In genomic region chr19:45541409-45542041, GRCm38 (mm10) we compare ENCODE assay signal across 8 mouse cellular contexts. TPM values are rescaled to one million over a fixed set of nuclear protein-coding genes. Genes with fewer than 3 reads are reported as not detected.
DNase-seq lines count a peak whose midpoint lies in the region; ATAC-seq and TF ChIP-seq lines count a peak whose summit lies in the region.

No protein-coding gene starts in this region.

- peak; percentile 18; the same call in 1 of the 2 replicates for ATAC-seq in lung, embryonic 16.5 days (ENCODE audit: low read depth)
- ATAC-seq in forebrain, embryonic 12.5 days (ENCODE audit: low FRiP score): peak; percentile 71
- peak; percentile 56 for ATAC-seq in hindbrain, postnatal 0 days
- ATAC-seq in liver, embryonic 13.5 days (ENCODE audit: low read depth): 0 out of 2 replicates have a peak, but pooled peaks have one; percentile 23

- H3K4me1 ChIP-seq in lung, embryonic 16.5 days (replicated peaks; ENCODE audit: control insufficient read depth, insufficient read depth, low read length): peaks cover 14% of the 10 kb centered on the region
- H3K4me1 ChIP-seq in forebrain, embryonic 12.5 days: peaks cover 25% of the 10 kb centered on the region
- peaks cover 8% of the 10 kb centered on the region for H3K4me1 ChIP-seq in hindbrain, postnatal 0 days (ENCODE audit: insufficient read depth, low read length)
- H3K4me1 ChIP-seq in liver, embryonic 13.5 days (replicated peaks): peaks cover 53% of the 10 kb centered on the region

- H3K4me2 ChIP-seq in lung, embryonic 16.5 days (ENCODE audit: low read depth, low read length): peak overlapping the region; percentile 68
- peak overlapping the region; percentile 80 for H3K4me2 ChIP-seq in forebrain, embryonic 12.5 days
- H3K4me2 ChIP-seq in hindbrain, postnatal 0 days (ENCODE audit: low read depth, low read length): peak overlapping the region; percentile 69
- H3K4me2 ChIP-seq in liver, embryonic 13.5 days: peak overlapping the region; percentile 81

- peaks cover 32% of the 10 kb centered on the region for H3K27me3 ChIP-seq in lung, embryonic 16.5 days (ENCODE audit: control insufficient read depth, insufficient read depth, low read depth, low read length)
- H3K27me3 ChIP-seq in forebrain, embryonic 12.5 days: peaks cover 85% of the 10 kb centered on the region
- H3K27me3 ChIP-seq in hindbrain, postnatal 0 days (ENCODE audit: insufficient read depth, low read length): peaks cover 15% of the 10 kb centered on the region
- H3K27me3 ChIP-seq in liver, embryonic 13.5 days: peaks cover 46% of the 10 kb centered on the region

- H3K9me3 ChIP-seq in lung, embryonic 16.5 days (ENCODE audit: control insufficient read depth, low read length): no peaks in the 10 kb centered on the region
- no peaks in the 10 kb centered on the region for H3K9me3 ChIP-seq in forebrain, embryonic 12.5 days
- H3K9me3 ChIP-seq in hindbrain, postnatal 0 days (ENCODE audit: low read length): no peaks in the 10 kb centered on the region
- no peaks in the 10 kb centered on the region for H3K9me3 ChIP-seq in liver, embryonic 13.5 days (replicated peaks)

- no peak for TF ChIP-seq CTCF in hindbrain, postnatal 0 days (IDR thresholded peaks at IDR 0.05; ENCODE audit: low read depth)

- H3K4me3 ChIP-seq in lung, embryonic 16.5 days (ENCODE audit: low read length): peak overlapping the region; percentile 45
- peak overlapping the region; percentile 46 for H3K4me3 ChIP-seq in forebrain, embryonic 12.5 days (replicated peaks)
- peak overlapping the region; percentile 39 for H3K4me3 ChIP-seq in hindbrain, postnatal 0 days (ENCODE audit: low read length)
- peak overlapping the region; percentile 55 for H3K4me3 ChIP-seq in liver, embryonic 13.5 days (replicated peaks)

- H3K27ac ChIP-seq in lung, embryonic 16.5 days (ENCODE audit: low read length): no peak overlapping the region
- 0 out of 2 replicates have a peak overlapping the region, but pooled peaks have one; percentile 53 for H3K27ac ChIP-seq in forebrain, embryonic 12.5 days
- peak overlapping the region; percentile 71 for H3K27ac ChIP-seq in hindbrain, postnatal 0 days
- no peak overlapping the region for H3K27ac ChIP-seq in liver, embryonic 13.5 days

- peak overlapping the region; percentile 51 for H3K9ac ChIP-seq in lung, embryonic 16.5 days (ENCODE audit: low read length)
- H3K9ac ChIP-seq in forebrain, embryonic 12.5 days: peak overlapping the region; percentile 53
- peak overlapping the region; percentile 53 for H3K9ac ChIP-seq in hindbrain, postnatal 0 days (replicated peaks; ENCODE audit: low read length)
- H3K9ac ChIP-seq in liver, embryonic 13.5 days: peak overlapping the region; percentile 71

- no peak for DNase-seq in lung, postnatal 36 days
- peak; percentile 61 for DNase-seq in adrenal gland, postnatal 10 days
- peak; percentile 82 for DNase-seq in hindbrain, postnatal 0 days (ENCODE audit: low spot score)
- no peak for DNase-seq in liver, embryonic 13.5 days
- DNase-seq in retina, embryonic 14.5 days (ENCODE audit: low spot score): peak; percentile 74
- no peak for DNase-seq in adipocyte (ENCODE audit: low spot score)

- no peaks in the 10 kb centered on the region for H3K36me3 ChIP-seq in lung, embryonic 16.5 days (ENCODE audit: control insufficient read depth, insufficient read depth, low read length)
- H3K36me3 ChIP-seq in forebrain, embryonic 12.5 days (replicated peaks): no peaks in the 10 kb centered on the region
- H3K36me3 ChIP-seq in hindbrain, postnatal 0 days (ENCODE audit: insufficient read depth, low read length): no peaks in the 10 kb centered on the region
- no peaks in the 10 kb centered on the region for H3K36me3 ChIP-seq in liver, embryonic 13.5 days

- 0% methylated on average over 26 of the region's 58 CpGs for WGBS in lung, embryonic 16.5 days
- WGBS in forebrain, embryonic 12.5 days: 0% methylated on average over 43 of the region's 58 CpGs
- under 1% methylated on average over 42 of the region's 58 CpGs for WGBS in hindbrain, postnatal 0 days
- under 1% methylated on average over 53 of the region's 58 CpGs for WGBS in liver, embryonic 13.5 days (ENCODE audit: insufficient replicate concordance)

RNA-seq across cellular contexts. Expression of gene Poll, which starts 18.8 kb away (rescaled TPM):
- 17.4 and 18.7 TPM in 2 replicates for polyA plus RNA-seq in lung, embryonic 16.5 days (2015; fragmentation: Nextera tagmentation; extraction: Ambion mirVana)
- total RNA-seq in adrenal gland, postnatal 10 days (2021): 10 to 100 TPM in 1 of 2 experiments, 1 to 10 TPM in 1; 9.0 to 10.7 TPM
- polyA plus RNA-seq in forebrain, embryonic 12.5 days (2016; fragmentation: Nextera tagmentation; extraction: Ambion mirVana): 18.1 and 18.2 TPM in 2 replicates
- total RNA-seq in hindbrain, postnatal 0 days (2014; rRNA removed): 17.0 and 17.3 TPM in 2 replicates
- 11.0 and 11.1 TPM in 2 replicates for polyA plus RNA-seq in hindbrain, postnatal 0 days (2015; fragmentation: Nextera tagmentation; extraction: Ambion mirVana)
- 6.7 and 7.1 TPM in 2 replicates for polyA plus RNA-seq in liver, embryonic 13.5 days (2015; fragmentation: Nextera tagmentation; extraction: Ambion mirVana)

RNA-seq across cellular contexts. Expression of gene Gm17018, which starts 18.9 kb away (rescaled TPM):
- 55.0 and 60.5 TPM in 2 replicates for polyA plus RNA-seq in lung, embryonic 16.5 days (2015; fragmentation: Nextera tagmentation; extraction: Ambion mirVana)
- total RNA-seq in adrenal gland, postnatal 10 days (2021): 10 to 100 TPM; 21.0 to 22.5 TPM
- polyA plus RNA-seq in forebrain, embryonic 12.5 days (2016; fragmentation: Nextera tagmentation; extraction: Ambion mirVana): 45.5 and 47.1 TPM in 2 replicates
- 20.9 and 23.0 TPM in 2 replicates for total RNA-seq in hindbrain, postnatal 0 days (2014; rRNA removed)
- polyA plus RNA-seq in hindbrain, postnatal 0 days (2015; fragmentation: Nextera tagmentation; extraction: Ambion mirVana): 86.4 and 90.7 TPM in 2 replicates
- 19.9 and 21.5 TPM in 2 replicates for polyA plus RNA-seq in liver, embryonic 13.5 days (2015; fragmentation: Nextera tagmentation; extraction: Ambion mirVana)

Comparison
In these comparisons a context has a peak if more than half of its experiments do, and no peak if none do; other contexts are left out.
1. ATAC-seq: peak in every context shown above with its lines; median percentile 71 in forebrain, embryonic 12.5 days; 56 in hindbrain, postnatal 0 days; 23 in liver, embryonic 13.5 days; 18 in lung, embryonic 16.5 days.
2. H3K27ac ChIP-seq: peak in forebrain, embryonic 12.5 days (single experiment) and hindbrain, postnatal 0 days (single experiment); none in lung, embryonic 16.5 days (single experiment) and liver, embryonic 13.5 days (single experiment).
3. DNase-seq: peak in adrenal gland, postnatal 10 days (single experiment), hindbrain, postnatal 0 days (single experiment) and retina, embryonic 14.5 days (single experiment); none in lung, postnatal 36 days (single experiment), liver, embryonic 13.5 days (single experiment) and adipocyte (single experiment).
4. Peak in every context shown above with its lines, with median percentiles within 50 percentile points of each other: H3K4me2 ChIP-seq, H3K4me3 ChIP-seq and H3K9ac ChIP-seq.